Mouse (Mus musculus): Measurements from ENCODE around the gene Msh4.

The Msh4 gene

GRCm38 (mm10) chr3:153906136-153906871, at the start of gene Msh4:
Gene Msh4 (minus strand): TSS chr3:153906138.
- DNase-seq (ENCODE audit: low read depth, low spot score) = no peak

GRCm38 (mm10) chr3:153948176-153948575, 42.2 kb upstream of the Msh4 start:
- no peak for DNase-seq (ENCODE audit: low read depth, low spot score)

- DNase-seq (ENCODE audit: low read depth, low spot score) = no peak
Measured at GRCm38 (mm10) chr3:153947271-153947670, 41.3 kb upstream of the Msh4 start.

GRCm38 (mm10) chr3:153944335-153944990, 38.5 kb upstream of the Msh4 start, which contains the start of gene Acadm:
Gene Acadm (minus strand): TSS chr3:153944632.
- peak; percentile 97 for DNase-seq (ENCODE audit: low read depth, low spot score)

GRCm38 (mm10) chr3:153943901-153944334, 38.0 kb upstream of the Msh4 start:
- no peak for DNase-seq (ENCODE audit: low read depth, low spot score)

- DNase-seq (ENCODE audit: low read depth, low spot score) = peak; percentile 38
Measured at GRCm38 (mm10) chr3:153943003-153943640, 37.2 kb upstream of the Msh4 start.

GRCm38 (mm10) chr3:153941613-153942012, 35.7 kb upstream of the Msh4 start:
- no peak for DNase-seq (ENCODE audit: low read depth, low spot score)

GRCm38 (mm10) chr3:153940486-153940885, 34.5 kb upstream of the Msh4 start:
- no peak for DNase-seq (ENCODE audit: low read depth, low spot score)

GRCm38 (mm10) chr3:153940021-153940420, 34.1 kb upstream of the Msh4 start:
- no peak for DNase-seq (ENCODE audit: low read depth, low spot score)

- no peak for DNase-seq (ENCODE audit: low read depth, low spot score)
Measured at GRCm38 (mm10) chr3:153937116-153937810, 31.3 kb upstream of the Msh4 start.

GRCm38 (mm10) chr3:153935878-153936277, 29.9 kb upstream of the Msh4 start:
- DNase-seq (ENCODE audit: low read depth, low spot score) = no peak

- DNase-seq (ENCODE audit: low read depth, low spot score) = no peak
Measured at GRCm38 (mm10) chr3:153932461-153932860, 26.5 kb upstream of the Msh4 start.

GRCm38 (mm10) chr3:153929526-153929925, 23.6 kb upstream of the Msh4 start:
- DNase-seq (ENCODE audit: low read depth, low spot score) = no peak

- DNase-seq (ENCODE audit: low read depth, low spot score) = no peak
Measured at GRCm38 (mm10) chr3:153926333-153926732, 20.4 kb upstream of the Msh4 start.

- DNase-seq (ENCODE audit: low read depth, low spot score) = no peak
Measured at GRCm38 (mm10) chr3:153921147-153921910, 15.4 kb upstream of the Msh4 start.

GRCm38 (mm10) chr3:153917200-153917599, 11.3 kb upstream of the Msh4 start:
- no peak for DNase-seq (ENCODE audit: low read depth, low spot score)

GRCm38 (mm10) chr3:153913510-153914243, 7.7 kb upstream of the Msh4 start:
- no peak for DNase-seq (ENCODE audit: low read depth, low spot score)

- DNase-seq (ENCODE audit: low read depth, low spot score) = peak; percentile 93
Measured at GRCm38 (mm10) chr3:153912546-153913509, 6.9 kb upstream of the Msh4 start, which contains the start of gene Rabggtb. Gene Rabggtb (minus strand): TSS chr3:153913009.

GRCm38 (mm10) chr3:153911882-153912440, 6.0 kb upstream of the Msh4 start:
- no peak for DNase-seq (ENCODE audit: low read depth, low spot score)

Measured in forelimb bud, embryonic 11.5 days (tissue).